Mouse (Mus musculus): ENCODE data around the gene Pptc7.

The Pptc7 gene

GRCm38 (mm10) chr5:122267899-122268298 is 16.3 kb upstream of the Pptc7 start:
- peak; percentile 59 for DNase-seq

- DNase-seq: no peak
Measured at GRCm38 (mm10) chr5:122268858-122269604, 15.1 kb upstream of the Pptc7 start.

GRCm38 (mm10) chr5:122272821-122273220 is 11.3 kb upstream of the Pptc7 start:
- DNase-seq: no peak

- DNase-seq: no peak
Measured at GRCm38 (mm10) chr5:122274785-122275184, 9.4 kb upstream of the Pptc7 start.

GRCm38 (mm10) chr5:122278946-122279345 is 5.2 kb upstream of the Pptc7 start:
- no peak for DNase-seq

GRCm38 (mm10) chr5:122279799-122280421 is 4.3 kb upstream of the Pptc7 start:
- DNase-seq: no peak

- DNase-seq: no peak
Measured at GRCm38 (mm10) chr5:122280422-122280826, 3.7 kb upstream of the Pptc7 start.

GRCm38 (mm10) chr5:122280827-122281462 is 3.2 kb upstream of the Pptc7 start:
- DNase-seq: no peak

GRCm38 (mm10) chr5:122283828-122284182 is 360 bp upstream of the Pptc7 start:
- no peak for DNase-seq

GRCm38 (mm10) chr5:122285029-122285766 is 1.0 kb downstream of the Pptc7 start:
- no peak for DNase-seq

GRCm38 (mm10) chr5:122285767-122286150 is 1.6 kb downstream of the Pptc7 start:
- DNase-seq: no peak

GRCm38 (mm10) chr5:122286191-122286590 is 2.0 kb downstream of the Pptc7 start:
- DNase-seq: no peak

- DNase-seq: no peak
Measured at GRCm38 (mm10) chr5:122287026-122287425, 2.9 kb downstream of the Pptc7 start.

- no peak for DNase-seq
Measured at GRCm38 (mm10) chr5:122288147-122288811, 4.1 kb downstream of the Pptc7 start.

- DNase-seq: no peak
Measured at GRCm38 (mm10) chr5:122291149-122291548, 7.0 kb downstream of the Pptc7 start.

GRCm38 (mm10) chr5:122291553-122292339 is 7.6 kb downstream of the Pptc7 start:
- no peak for DNase-seq

- DNase-seq: no peak
Measured at GRCm38 (mm10) chr5:122293131-122293530, 9.0 kb downstream of the Pptc7 start.

GRCm38 (mm10) chr5:122294219-122294735 is 10.1 kb downstream of the Pptc7 start:
- no peak for DNase-seq

- no peak for DNase-seq
Measured at GRCm38 (mm10) chr5:122295113-122295935, 11.2 kb downstream of the Pptc7 start.

- DNase-seq: no peak
Measured at GRCm38 (mm10) chr5:122300071-122300518, 15.9 kb downstream of the Pptc7 start.

All from right cerebral cortex, postnatal 25 days (tissue).